8 mouse cellular contexts compared by ENCODE assay signal in the genomic region with DNA sequence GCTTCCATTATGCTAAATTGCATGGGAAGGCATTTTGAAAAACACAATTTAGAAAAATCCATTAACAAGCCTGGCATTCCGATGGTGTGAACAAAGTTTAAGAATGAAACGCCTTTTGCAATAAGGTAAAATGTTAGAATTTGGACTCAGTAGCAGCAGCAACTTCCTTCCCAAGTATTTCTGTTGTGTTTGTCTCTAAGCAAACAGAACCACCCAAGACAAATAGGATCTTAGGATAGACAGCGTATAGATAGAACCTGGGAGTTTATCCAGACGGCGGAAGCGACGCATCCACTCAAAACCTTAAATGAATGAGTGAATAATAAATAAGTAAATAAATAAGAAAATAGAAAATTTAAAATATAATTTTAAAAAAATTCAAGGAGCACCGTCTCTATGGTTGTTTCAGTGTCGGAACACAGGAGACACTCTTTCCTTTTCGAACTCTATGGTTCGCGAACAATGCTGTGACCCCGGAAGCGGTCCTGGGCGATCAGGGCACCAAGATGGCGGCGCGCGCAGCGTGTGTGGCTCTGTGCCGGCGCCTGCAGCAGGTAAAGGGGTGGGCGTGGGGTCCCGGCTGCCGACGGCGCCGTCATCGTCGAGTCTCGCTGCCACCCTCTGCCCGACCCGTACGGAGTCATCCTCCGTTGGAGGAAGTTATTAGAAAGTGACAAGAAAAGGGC. TPM values are rescaled to one million over a fixed set of nuclear protein-coding genes. Genes with fewer than 3 reads are reported as not detected.
A peak's percentile ranks its signal among the peaks of the same experiment; 100 is the strongest.
DNase-seq lines count a peak whose midpoint lies in the region; ATAC-seq and TF ChIP-seq lines count a peak whose summit lies in the region.

A gene (plus strand): TSS at position 487 of the 686 bp plus-strand sequence.

- peaks cover 13% of the 10 kb centered on the region for H3K36me3 ChIP-seq in embryonic facial prominence, embryonic 13.5 days
- H3K36me3 ChIP-seq in kidney, adult 2 months (ENCODE audit: control insufficient read depth, insufficient read depth, low read length), result no peaks in the 10 kb centered on the region; the same call in 1 of the 2 replicates
- H3K36me3 ChIP-seq in limb, embryonic 12.5 days, result peaks cover 18% of the 10 kb centered on the region
- peaks cover 15% of the 10 kb centered on the region; the same call in 1 of the 2 replicates for H3K36me3 ChIP-seq in midbrain, embryonic 15.5 days (replicated peaks)
- peaks cover 5% of the 10 kb centered on the region for H3K36me3 ChIP-seq in spleen, adult 2 months (ENCODE audit: control insufficient read depth, insufficient read depth, low read length)

- H3K4me3 ChIP-seq in embryonic facial prominence, embryonic 13.5 days, result peak within 1 kb of the TSS; percentile 83
- peak within 1 kb of the TSS; percentile 66 for H3K4me3 ChIP-seq in kidney, adult 2 months (ENCODE audit: insufficient read depth, low read depth, low read length)
- H3K4me3 ChIP-seq in limb, embryonic 12.5 days (replicated peaks), result peak within 1 kb of the TSS; percentile 75
- H3K4me3 ChIP-seq in midbrain, embryonic 15.5 days, result peak within 1 kb of the TSS; percentile 68
- H3K4me3 ChIP-seq in spleen, adult 2 months (ENCODE audit: extremely low read depth, insufficient read depth, insufficient read length), result peak within 1 kb of the TSS; percentile 88

- peak within 1 kb of the TSS; percentile 77 for H3K4me2 ChIP-seq in embryonic facial prominence, embryonic 13.5 days
- peak within 1 kb of the TSS; percentile 84 for H3K4me2 ChIP-seq in limb, embryonic 12.5 days
- peak within 1 kb of the TSS; percentile 76 for H3K4me2 ChIP-seq in midbrain, embryonic 15.5 days

- DNase-seq in 3134 (ENCODE audit: extremely low read depth, insufficient read length, low spot score), result peak; percentile 89
- DNase-seq in adrenal gland, postnatal 36 days, result peak; percentile 90 to 91
- peak; percentile 90 to 91 for DNase-seq in heart, adult 18-20 months
- peak; percentile 94 for DNase-seq in kidney, adult 2 months
- peak; percentile 80 to 81 for DNase-seq in spleen, adult 2 months (ENCODE audit: low read depth in 1 of 2, low spot score in 2 of 2)

- H3K27me3 ChIP-seq in embryonic facial prominence, embryonic 13.5 days, result no peaks in the 10 kb centered on the region
- no peaks in the 10 kb centered on the region for H3K27me3 ChIP-seq in kidney, adult 2 months (replicated peaks; ENCODE audit: control insufficient read depth, insufficient read depth, low read length)
- H3K27me3 ChIP-seq in limb, embryonic 12.5 days, result peaks cover 7% of the 10 kb centered on the region; the same call in 1 of the 2 replicates
- peaks cover 15% of the 10 kb centered on the region; the same call in 1 of the 2 replicates for H3K27me3 ChIP-seq in midbrain, embryonic 15.5 days (replicated peaks)
- H3K27me3 ChIP-seq in spleen, adult 2 months (ENCODE audit: control insufficient read depth, insufficient read depth, low read length), result no peaks in the 10 kb centered on the region

- H3K9me3 ChIP-seq in embryonic facial prominence, embryonic 13.5 days, result no peaks in the 10 kb centered on the region
- no peaks in the 10 kb centered on the region for H3K9me3 ChIP-seq in limb, embryonic 12.5 days
- H3K9me3 ChIP-seq in midbrain, embryonic 15.5 days, result no peaks in the 10 kb centered on the region

- H3K4me1 ChIP-seq in embryonic facial prominence, embryonic 13.5 days, result peaks cover 14% of the 10 kb centered on the region
- H3K4me1 ChIP-seq in kidney, adult 2 months (ENCODE audit: control insufficient read depth, insufficient read depth, low read length), result peaks cover 4% of the 10 kb centered on the region
- peaks cover 10% of the 10 kb centered on the region for H3K4me1 ChIP-seq in limb, embryonic 12.5 days (replicated peaks)
- peaks cover 22% of the 10 kb centered on the region for H3K4me1 ChIP-seq in midbrain, embryonic 15.5 days
- peaks cover 2% of the 10 kb centered on the region; the same call in 1 of the 2 replicates for H3K4me1 ChIP-seq in spleen, adult 2 months (ENCODE audit: control insufficient read depth, insufficient read depth, insufficient read length)

- TF ChIP-seq CTCF in kidney, adult 2 months (conservative IDR thresholded peaks at IDR 0.05; ENCODE audit: insufficient read depth, insufficient read length, low read depth, low read length), result no peak
- TF ChIP-seq CTCF in spleen, adult 2 months (IDR thresholded peaks at IDR 0.05; ENCODE audit: extremely low read depth, insufficient read depth, insufficient read length, insufficient replicate concordance), result no peak

- peak within 1 kb of the TSS; percentile 78 for H3K9ac ChIP-seq in embryonic facial prominence, embryonic 13.5 days
- H3K9ac ChIP-seq in limb, embryonic 12.5 days (replicated peaks), result peak within 1 kb of the TSS; percentile 66
- H3K9ac ChIP-seq in midbrain, embryonic 15.5 days, result peak within 1 kb of the TSS; percentile 59

- ATAC-seq in embryonic facial prominence, embryonic 13.5 days (ENCODE audit: insufficient number of reproducible peaks, insufficient read depth, low FRiP score, low TSS enrichment, low read depth), result peak; percentile 79; the same call in 1 of the 2 replicates
- peak; percentile 59; the same call in 1 of the 2 replicates for ATAC-seq in limb, embryonic 12.5 days (ENCODE audit: insufficient number of reproducible peaks, insufficient read depth, low FRiP score, low TSS enrichment, low read depth)
- peak; percentile 94 for ATAC-seq in midbrain, embryonic 15.5 days (replicated peaks)

- no peak for TF ChIP-seq POLR2A in kidney, adult 2 months (IDR thresholded peaks at IDR 0.05; ENCODE audit: low read depth, low read length)
- TF ChIP-seq POLR2A in spleen, adult 2 months (IDR thresholded peaks at IDR 0.05; ENCODE audit: low read depth, low read length), result no peak

- peak within 1 kb of the TSS; percentile 51; the same call in 1 of the 2 replicates for H3K27ac ChIP-seq in embryonic facial prominence, embryonic 13.5 days
- no peak within 1 kb of the TSS for H3K27ac ChIP-seq in kidney, adult 2 months (ENCODE audit: insufficient read depth, low read depth, low read length)
- H3K27ac ChIP-seq in limb, embryonic 12.5 days, result peak within 1 kb of the TSS; percentile 62; the same call in 1 of the 2 replicates
- peak within 1 kb of the TSS; percentile 86 for H3K27ac ChIP-seq in midbrain, embryonic 15.5 days
- H3K27ac ChIP-seq in spleen, adult 2 months (ENCODE audit: insufficient read depth, low read length), result no peak within 1 kb of the TSS; the same call in 1 of the 2 replicates

- WGBS in embryonic facial prominence, embryonic 13.5 days, result 4% methylated on average over 35 of the region's 35 CpGs
- 3% methylated on average over 35 of the region's 35 CpGs for WGBS in kidney, adult 2 months
- WGBS in limb, embryonic 12.5 days, result 4% methylated on average over 35 of the region's 35 CpGs
- WGBS in midbrain, embryonic 15.5 days, result 3% methylated on average over 35 of the region's 35 CpGs
- WGBS in spleen, adult 2 months, result 6% methylated on average over 35 of the region's 35 CpGs

RNA-seq across cellular contexts. Expression of the gene that starts here (rescaled TPM):
- 10 to 100 TPM; 37.5 to 52.8 TPM for total RNA-seq in adrenal gland, postnatal 36 days (2021)
- polyA plus RNA-seq in embryonic facial prominence, embryonic 13.5 days (2015; fragmentation: Nextera tagmentation; extraction: Ambion mirVana), result 73.4 and 74.5 TPM in 2 replicates
- 10 to 100 TPM; 24.5 to 25.1 TPM for total RNA-seq in heart, adult 18-20 months (2021)
- 28.5 and 30.8 TPM in 2 replicates for polyA plus RNA-seq in kidney, adult 2 months (2012; rRNA removed)
- polyA plus RNA-seq in limb, embryonic 12.5 days (2016; fragmentation: Nextera tagmentation; extraction: Ambion mirVana), result 75.8 and 77.7 TPM in 2 replicates
- polyA plus RNA-seq in midbrain, embryonic 15.5 days (2015; fragmentation: Nextera tagmentation; extraction: Ambion mirVana), result 73.1 and 73.2 TPM in 2 replicates
- polyA plus RNA-seq in spleen, adult 2 months (2012; rRNA removed), result 10.1 and 11.3 TPM in 2 replicates

Comparison
In these comparisons a context has a peak if more than half of its experiments do, and no peak if none do; other contexts are left out.
1. H3K27ac ChIP-seq: peak in embryonic facial prominence, embryonic 13.5 days (single experiment), limb, embryonic 12.5 days (single experiment) and midbrain, embryonic 15.5 days (single experiment); none in kidney, adult 2 months (single experiment) and spleen, adult 2 months (single experiment).
2. Peak in every context shown above with its lines, with median percentiles within 50 percentile points of each other: DNase-seq, ATAC-seq, H3K4me2 ChIP-seq, H3K4me3 ChIP-seq and H3K9ac ChIP-seq.